Mouse (Mus musculus): ENCODE measurements at regions not wholly inside any gene's neighbourhood (a gene's known extent, or its start where the extent isn't known, plus 50 kb on each side); places are given as distances from the start of the nearest gene placed in this dataset.
A peak's percentile ranks its signal among the peaks of the same experiment; 100 is the strongest.

DNA sequence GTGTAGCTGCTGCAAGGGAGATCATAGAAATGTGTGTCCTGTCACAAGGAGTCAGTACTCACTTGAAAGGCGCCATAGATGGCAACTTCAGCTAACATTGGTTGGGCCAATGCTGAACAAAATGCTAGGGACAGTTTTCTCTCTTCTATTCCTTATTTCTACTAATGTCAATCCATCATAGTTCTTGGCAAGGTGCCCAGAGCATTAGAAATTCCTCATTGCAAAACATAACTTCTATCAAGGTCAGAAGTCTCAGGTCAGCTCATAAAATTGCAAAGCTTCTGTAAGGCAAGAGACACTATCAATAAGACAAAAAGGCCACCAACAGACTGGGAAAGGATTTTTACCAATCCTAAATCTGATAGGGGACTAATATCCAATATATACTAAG, 106.3 kb downstream of the D1Ertd622e start:
- peak in 1 of 2 experiments; percentile 8 for DNase-seq (ENCODE audit: low spot score in 2 of 2)

DNA sequence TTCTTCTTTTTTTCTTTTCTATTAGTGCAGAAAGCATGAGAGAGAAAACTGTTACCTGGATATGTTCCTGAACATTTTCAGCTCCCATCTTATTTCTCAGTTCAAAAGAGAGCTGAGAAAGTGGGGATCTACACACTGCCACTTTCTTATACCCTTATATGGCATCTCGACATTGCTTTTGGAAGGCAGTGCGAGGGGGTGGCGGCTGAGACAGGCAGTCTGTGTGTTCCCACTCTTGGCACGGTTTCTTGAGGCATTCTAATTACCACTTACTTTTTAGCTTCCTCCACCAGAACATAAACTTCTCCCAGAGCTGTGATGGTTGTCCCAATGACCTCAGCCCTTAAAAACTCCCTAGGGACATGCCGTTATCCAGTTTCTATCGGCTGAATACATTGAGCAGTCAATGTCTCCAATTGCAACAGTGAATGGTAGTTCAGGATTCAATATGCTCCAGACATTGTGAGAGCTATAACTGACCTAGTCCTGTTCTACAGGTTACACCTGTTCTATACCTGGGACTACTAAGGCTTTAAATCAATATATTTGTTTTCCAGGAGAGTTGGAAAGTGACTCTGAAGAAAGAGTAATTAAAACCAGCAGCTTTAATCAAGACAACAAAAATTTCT, 106.8 kb downstream of the D1Ertd622e start:
- DNase-seq (ENCODE audit: low spot score in 2 of 2) = no peak

DNA sequence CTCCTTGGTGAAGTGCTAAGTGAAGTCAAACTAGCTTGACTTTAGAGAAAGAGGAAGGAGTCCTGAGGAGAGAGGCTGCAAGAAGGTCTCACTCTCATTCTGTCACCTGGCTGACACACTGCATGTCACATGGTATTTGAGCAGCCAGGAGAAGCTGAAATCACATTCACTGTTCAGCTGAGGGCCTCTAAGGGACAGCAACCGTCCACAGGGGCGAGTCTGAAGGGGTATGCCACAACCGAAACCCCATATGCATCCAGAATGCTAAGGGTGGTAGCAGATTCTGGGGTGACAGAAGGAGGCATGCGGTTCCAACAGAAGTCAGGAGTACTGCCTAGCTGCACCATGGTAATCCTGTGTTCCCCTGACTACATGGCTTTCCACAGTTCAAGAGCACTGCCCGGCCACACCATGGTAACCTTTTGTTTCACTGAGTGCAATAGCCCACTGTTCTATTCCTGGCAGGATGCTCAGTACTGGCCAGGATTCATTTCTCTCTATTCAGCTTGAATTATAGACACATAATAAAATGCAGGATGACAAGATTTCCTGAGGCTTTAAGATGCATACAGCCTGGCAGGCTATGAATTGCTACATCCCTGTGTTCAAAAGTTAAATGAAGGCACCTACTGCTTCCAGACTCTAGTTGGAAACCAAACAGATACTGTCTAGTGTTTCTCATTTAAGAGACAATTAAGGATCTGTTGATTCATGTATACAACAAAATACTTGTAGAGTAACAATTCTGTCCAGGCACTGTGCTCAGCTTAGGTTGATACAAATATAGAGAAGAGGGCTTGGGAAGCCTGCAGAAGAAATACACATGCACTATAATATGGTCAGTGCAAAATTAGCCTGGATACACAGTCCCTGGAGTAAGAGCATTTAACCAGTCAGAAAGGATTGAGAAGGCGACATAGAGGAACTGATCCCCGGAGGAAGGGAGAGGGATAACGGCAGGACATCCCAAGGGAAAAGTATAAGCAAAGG, 108.1 kb downstream of the D1Ertd622e start:
- no peak for DNase-seq (ENCODE audit: low spot score in 2 of 2)

GRCm38 (mm10) chr1:97552886-97553285, 109.0 kb downstream of the D1Ertd622e start:
- no peak for DNase-seq (ENCODE audit: low spot score in 2 of 2)

DNA sequence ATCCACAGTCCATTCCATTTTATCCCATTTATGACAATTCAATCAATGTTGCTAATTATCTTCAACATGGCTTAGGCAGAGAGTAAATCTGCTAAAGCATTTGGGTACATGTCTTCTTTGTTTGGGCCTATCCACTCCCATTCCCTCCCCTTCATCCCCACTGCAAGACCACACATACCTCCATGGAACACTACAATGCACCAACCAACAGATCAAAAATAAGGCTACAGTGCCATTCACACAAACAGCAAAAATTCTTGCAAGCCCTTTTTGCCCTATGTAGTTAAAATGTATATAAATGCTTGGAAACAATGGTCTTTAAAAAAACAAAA, 120.7 kb downstream of the D1Ertd622e start:
- DNase-seq (ENCODE audit: low spot score in 2 of 2) = no peak

DNA sequence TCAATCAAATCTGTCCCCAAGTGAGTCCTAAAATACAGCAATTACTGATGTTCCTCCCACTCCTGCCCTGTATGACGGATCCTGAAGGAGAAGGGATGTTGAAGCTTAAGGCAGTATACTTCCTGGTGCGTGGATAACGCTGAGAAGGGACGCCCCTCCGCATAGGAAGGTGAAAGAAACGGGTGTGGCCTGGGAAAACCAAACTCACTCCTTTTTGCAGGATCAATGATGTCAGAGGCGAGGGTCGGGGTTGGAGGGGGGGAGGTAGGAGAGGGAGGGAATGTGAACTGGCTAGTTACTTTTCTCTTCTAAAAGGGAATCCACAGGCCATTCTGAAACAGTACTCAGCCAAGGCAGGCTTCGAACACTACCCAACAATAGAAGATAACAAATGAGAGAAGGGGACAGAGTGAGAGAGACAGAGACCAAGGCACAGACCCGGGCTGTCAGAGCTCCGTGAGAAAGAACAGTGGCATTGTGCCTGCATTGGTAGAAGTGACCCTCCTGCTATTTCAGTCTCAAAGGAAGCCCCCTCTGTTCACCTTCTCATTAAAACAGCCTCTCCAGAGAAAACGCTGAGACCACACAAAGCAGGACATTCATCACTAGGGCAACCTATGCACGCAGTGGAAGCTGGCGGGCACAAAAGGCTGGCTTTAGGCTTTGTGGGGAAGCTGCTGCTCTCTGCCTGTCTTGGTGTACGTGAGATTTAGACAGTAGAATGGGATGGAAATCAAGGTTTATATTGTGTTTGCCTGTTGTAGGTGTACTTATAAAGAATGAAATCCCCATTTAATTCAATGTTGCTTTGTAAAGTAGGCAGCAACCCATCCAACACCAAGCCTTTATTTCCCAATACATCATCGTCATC, 121.3 kb downstream of the D1Ertd622e start:
- DNase-seq (ENCODE audit: low spot score in 2 of 2) = no peak

- DNase-seq (ENCODE audit: low spot score in 2 of 2) = no peak
These were observed 165.0 kb downstream of the D1Ertd622e start for GRCm38 (mm10) chr1:97496915-97497314.

DNA sequence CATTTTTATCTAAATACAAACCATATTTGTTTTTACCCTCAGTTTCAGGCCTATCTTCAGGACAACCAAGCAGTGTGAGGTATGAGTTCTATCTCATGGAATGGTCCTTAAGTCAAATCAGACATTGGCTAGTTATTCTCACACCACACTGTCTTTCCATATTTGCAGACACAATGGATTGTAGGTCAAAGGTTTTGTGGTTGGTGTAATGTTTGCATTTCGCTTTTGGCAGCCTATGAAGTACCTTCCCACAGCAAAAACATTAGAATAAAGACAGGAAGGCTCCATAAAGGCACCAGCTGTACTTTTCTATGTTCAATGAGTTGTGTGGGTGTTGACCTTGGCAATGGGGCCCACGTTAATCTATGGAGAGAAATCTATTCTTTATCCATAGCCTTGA, 182.0 kb downstream of the D1Ertd622e start:
- DNase-seq (ENCODE audit: low spot score in 2 of 2) = no peak
